Mouse (Mus musculus): ENCODE measurements at regions not wholly inside any gene's neighbourhood (a gene's known extent, or its start where the extent isn't known, plus 50 kb on each side); places are given as distances from the start of the nearest gene placed in this dataset.

DNA sequence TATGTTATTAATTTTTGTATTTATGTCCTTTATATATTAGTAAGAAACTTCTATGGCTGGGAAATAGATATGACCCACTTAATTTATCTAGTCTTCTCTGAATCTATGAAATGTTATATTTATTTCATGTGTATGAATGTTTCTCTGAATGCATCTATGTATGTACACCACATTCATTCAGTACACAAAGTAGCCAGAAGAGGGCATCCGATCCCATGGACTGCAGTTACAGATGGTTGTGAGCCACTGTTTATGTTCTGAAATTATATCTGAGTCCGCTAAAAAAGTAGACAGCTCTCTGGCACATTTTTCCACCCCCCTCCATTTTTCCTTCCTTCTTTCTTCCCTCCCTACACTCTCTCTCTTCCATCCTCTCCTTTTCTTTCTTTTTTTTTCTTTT lies 557.8 kb upstream of the Arpp21 start:
- TF ChIP-seq POLR2A (IDR thresholded peaks at IDR 0.05; ENCODE audit: low read depth, low read length) (no peak), CTCF (conservative IDR thresholded peaks at IDR 0.05; ENCODE audit: insufficient read depth, insufficient read length, low read depth, low read length) (no peak)
